Mouse (Mus musculus) heart, postnatal 0 days (tissue): ENCODE data around the gene Cdc14a. TPM values are rescaled to one million over a fixed set of nuclear protein-coding genes. Genes with fewer than 3 reads are reported as not detected.

Source experiments
- ATAC-seq: fragments of 200-750 bp; cut with Nextera tagmentation; 2 replicates; pipeline ENCODE4 v1.8.0; 2017; ENCODE audit warnings: low read depth, moderate number of reproducible peaks, moderate library complexity; ENCODE audit not compliant: insufficient read depth
- DNase-seq: peaks from one replicate; pipeline ENCODE4 v3.0.0-alpha.2; 2016; ENCODE audit warnings: low spot score
- H3K27ac ChIP-seq: fragments of 300-500 bp; sonication (generic); 2 replicates; pipeline ENCODE4 v1.5.1; 2014; ENCODE audit warnings: low read depth, mild to moderate bottlenecking
- H3K27me3 ChIP-seq: fragments of 300-500 bp; sonication (generic); 2 replicates; pipeline ENCODE4 v1.6.1; 2014; ENCODE audit warnings: low read length, mixed read lengths; ENCODE audit not compliant: control insufficient read depth, insufficient read depth
- H3K36me3 ChIP-seq: fragments of 300-500 bp; sonication (generic); replicated peaks from 2 replicates; pipeline ENCODE4 v1.6.1; 2014; ENCODE audit warnings: low read length, mixed read lengths; ENCODE audit not compliant: control insufficient read depth, insufficient read depth
- H3K4me1 ChIP-seq: fragments of 300-500 bp; sonication (generic); 2 replicates; pipeline ENCODE4 v1.6.1; 2014; ENCODE audit warnings: antibody characterized with exemption; ENCODE audit not compliant: control insufficient read depth, insufficient read depth
- H3K4me2 ChIP-seq: fragments of 300-500 bp; sonication (generic); 2 replicates; pipeline ENCODE4 v1.6.1; 2014; ENCODE audit warnings: low read depth, mild to moderate bottlenecking, low read length, moderate library complexity
- H3K4me3 ChIP-seq: fragments of 300-500 bp; sonication (generic); 2 replicates; pipeline ENCODE4 v1.5.1; 2014; ENCODE audit warnings: low read depth, low read length
- H3K9ac ChIP-seq: fragments of 300-500 bp; sonication (generic); replicated peaks from 2 replicates; pipeline ENCODE4 v1.6.1; 2014; ENCODE audit warnings: low read depth, low read length, mixed read lengths
- H3K9me3 ChIP-seq: fragments of 300-500 bp; sonication (generic); replicated peaks from 2 replicates; pipeline ENCODE4 v1.6.1; 2016; ENCODE audit warnings: low read length; ENCODE audit not compliant: control insufficient read depth
- CTCF ChIP-seq: IDR thresholded peaks from 2 replicates; pipeline ENCODE4 v1.5.1; 2016; ENCODE audit warnings: antibody characterized with exemption, control low read depth, low read depth
- EP300 ChIP-seq: IDR thresholded peaks from 2 replicates; pipeline ENCODE4 v1.6.1; 2016; ENCODE audit warnings: antibody characterized with exemption, low read depth
- WGBS: fragments of 180-500 bp; shearing (Covaris S2); extraction: QIAGEN DNeasy Blood & Tissue Kit; methylation state at CpG from one replicate; pipeline ENCODE4 v1.1.7; 2014; 5-methylcytosine and 5-hydroxymethylcytosine counted together
- polyA plus RNA-seq: library from polyadenylated mRNA; unstranded; fragments of >200 nt; fragmentation: Nextera tagmentation; extraction: Ambion mirVana; gene quantifications from 2 replicates; pipeline ENCODE4 v1.2.1, GENCODE M21; 2015
- total RNA-seq: library from RNA; depleted of rRNA; stranded (reverse); fragments of >200 nt; gene quantifications from 2 replicates; pipeline ENCODE4 v1.2.3, GENCODE M21; 2014; ENCODE audit warnings: low replicate concordance; rRNA removed

Cdc14a gene
- 3.0 and 6.1 TPM in 2 replicates for total RNA-seq
- polyA plus RNA-seq = 2.2 and 2.5 TPM in 2 replicates

DNA sequence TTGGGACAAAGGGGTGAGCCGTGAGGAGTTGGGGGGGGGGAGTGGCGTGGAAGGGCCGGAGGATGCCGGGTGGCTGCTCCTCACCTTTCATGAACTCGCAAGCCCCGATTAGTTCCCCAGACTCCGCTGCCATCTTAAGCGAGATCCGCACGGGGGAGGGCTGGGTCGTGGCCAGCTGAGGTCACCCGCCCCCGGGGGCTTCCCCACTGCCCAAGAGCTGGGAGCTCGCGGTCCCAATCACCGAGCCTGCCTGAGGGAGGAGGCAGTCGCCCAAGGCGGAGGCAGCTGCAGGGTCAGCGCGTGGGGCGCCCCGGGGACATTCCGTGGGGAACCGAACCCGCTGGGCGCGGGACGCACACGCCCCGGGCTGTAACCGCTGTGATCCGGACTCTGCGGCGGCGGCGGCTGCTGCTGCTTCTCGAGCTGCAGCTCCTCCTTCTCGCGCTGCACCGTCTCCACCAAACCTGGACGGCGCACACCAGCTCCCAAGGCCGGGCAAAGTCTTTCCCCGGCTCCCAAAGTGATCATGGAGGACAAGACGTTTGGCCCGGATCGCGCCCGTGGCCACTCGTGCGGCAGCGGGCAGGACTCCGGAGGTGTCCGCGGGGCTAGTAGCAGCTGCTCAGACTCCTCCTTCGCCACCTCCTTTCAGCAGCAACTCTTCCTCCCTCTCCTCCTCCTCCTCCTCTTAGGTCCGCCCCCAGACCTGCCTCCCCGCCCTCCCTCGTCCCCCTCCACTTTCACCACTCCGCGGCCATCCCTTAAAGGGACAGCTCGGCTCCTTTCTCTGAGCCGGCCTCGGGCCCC lies at the start of gene Cdc14a:
Gene Cdc14a (minus strand): TSS at position 680 of the 807 bp plus-strand sequence.
- Histone ChIP-seq H3K36me3 (no peaks in the 10 kb centered on the region), H3K27me3 (no peaks in the 10 kb centered on the region), H3K9ac (peak within 1 kb of the TSS; percentile 85), H3K4me2 (peak within 1 kb of the TSS; percentile 98), H3K9me3 (no peaks in the 10 kb centered on the region), H3K27ac (peak within 1 kb of the TSS; percentile 90), H3K4me3 (peak within 1 kb of the TSS; percentile 85), H3K4me1 (peaks cover 5% of the 10 kb centered on the region; the same call in 1 of the 2 replicates)
- WGBS = under 1% methylated on average over 60 of the region's 64 CpGs
- peak; percentile 34; the same call in 1 of the 2 replicates for TF ChIP-seq EP300
- no peak for TF ChIP-seq CTCF
- ATAC-seq (peak; percentile 89), DNase-seq (peak; percentile 94)

DNA sequence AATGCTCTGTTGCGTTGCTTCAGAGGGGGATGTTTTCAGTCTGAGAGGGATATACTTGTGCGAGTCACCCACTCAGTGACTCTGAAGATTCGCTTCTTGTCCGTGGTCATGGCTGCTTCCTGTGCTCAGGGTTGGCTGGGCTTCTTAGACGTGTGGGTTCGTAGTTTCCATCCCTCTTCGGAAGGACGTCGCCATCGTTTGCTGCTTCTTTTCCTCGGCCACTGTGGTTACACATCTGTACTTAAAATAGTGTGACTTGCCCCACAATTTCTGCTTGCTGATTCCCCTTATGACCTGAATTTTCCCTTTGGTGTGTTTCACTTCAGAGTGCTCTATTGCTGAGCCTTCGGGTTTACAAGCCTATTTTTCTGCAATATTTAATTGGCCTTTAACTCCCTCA lies 41.9 kb upstream of the Cdc14a start:
- Histone ChIP-seq H3K4me2 (no peak overlapping the region), H3K4me1 (peaks cover 7% of the 10 kb centered on the region; the same call in 1 of the 2 replicates), H3K27ac (no peak overlapping the region), H3K27me3 (no peaks in the 10 kb centered on the region), H3K9me3 (no peaks in the 10 kb centered on the region), H3K9ac (no peak overlapping the region), H3K36me3 (no peaks in the 10 kb centered on the region), H3K4me3 (no peak overlapping the region)
- 82% methylated on average over 12 of the region's 12 CpGs for WGBS
- DNase-seq (no peak), ATAC-seq (no peak)
- TF ChIP-seq EP300 = no peak
- TF ChIP-seq CTCF = no peak

DNA sequence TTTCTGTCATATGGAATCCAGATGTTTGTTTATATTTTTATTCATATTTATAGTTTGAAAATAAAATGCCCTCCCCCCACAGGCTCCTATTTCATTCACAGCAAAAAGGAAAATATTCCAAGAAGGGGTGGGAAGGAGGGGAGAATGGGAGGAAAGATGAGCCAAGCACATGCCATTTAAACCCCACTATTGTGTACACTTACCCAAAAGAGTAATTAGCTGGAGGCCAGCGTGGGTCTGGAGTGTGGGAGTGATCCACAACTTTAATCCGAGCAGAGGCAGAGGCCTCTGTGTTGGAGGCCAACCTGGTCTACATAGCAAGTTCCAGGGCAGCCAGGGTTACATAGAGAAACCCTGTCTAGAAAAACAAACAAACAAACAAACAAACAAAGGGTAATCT lies 40.5 kb upstream of the Cdc14a start:
- ATAC-seq = no peak
- H3K4me1 ChIP-seq = peaks cover 7% of the 10 kb centered on the region; the same call in 1 of the 2 replicates
- no peak overlapping the region for H3K9ac ChIP-seq
- no peak for DNase-seq
- no peak overlapping the region for H3K27ac ChIP-seq
- H3K4me3 ChIP-seq = no peak overlapping the region
- H3K36me3 ChIP-seq = no peaks in the 10 kb centered on the region
- H3K27me3 ChIP-seq = no peaks in the 10 kb centered on the region
- H3K4me2 ChIP-seq = no peak overlapping the region
- TF ChIP-seq EP300 (no peak), CTCF (no peak)
- 57% methylated on average over 2 of the region's 2 CpGs for WGBS
- H3K9me3 ChIP-seq = no peaks in the 10 kb centered on the region

DNA sequence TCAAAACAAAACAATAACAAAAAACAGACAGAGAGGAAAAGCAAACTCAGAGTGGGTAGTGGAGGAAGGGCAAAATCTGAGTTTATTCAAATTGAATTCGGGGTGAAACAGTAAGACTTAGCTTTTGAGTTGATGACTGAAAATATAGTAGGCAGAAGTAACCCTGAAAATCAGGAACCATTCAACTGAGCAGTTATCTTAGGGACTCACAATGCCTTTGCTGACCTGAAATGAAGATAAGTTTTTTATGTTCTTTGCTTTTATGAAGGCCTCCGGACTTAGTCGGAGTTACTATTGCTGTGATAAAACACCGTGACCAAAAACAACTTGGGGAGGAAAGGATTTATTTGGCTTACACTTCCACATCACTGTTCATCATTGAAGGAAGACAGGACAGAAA lies 37.2 kb upstream of the Cdc14a start:
- Histone ChIP-seq H3K4me2 (no peak overlapping the region), H3K36me3 (no peaks in the 10 kb centered on the region), H3K27me3 (no peaks in the 10 kb centered on the region), H3K9ac (no peak overlapping the region), H3K27ac (no peak overlapping the region), H3K4me3 (no peak overlapping the region), H3K9me3 (no peaks in the 10 kb centered on the region; the same call in 1 of the 2 replicates), H3K4me1 (peaks cover 7% of the 10 kb centered on the region; the same call in 1 of the 2 replicates)
- WGBS = 66% methylated on average over 4 of the region's 4 CpGs
- TF ChIP-seq CTCF = no peak
- TF ChIP-seq EP300 = no peak
- DNase-seq = no peak
- ATAC-seq = no peak

DNA sequence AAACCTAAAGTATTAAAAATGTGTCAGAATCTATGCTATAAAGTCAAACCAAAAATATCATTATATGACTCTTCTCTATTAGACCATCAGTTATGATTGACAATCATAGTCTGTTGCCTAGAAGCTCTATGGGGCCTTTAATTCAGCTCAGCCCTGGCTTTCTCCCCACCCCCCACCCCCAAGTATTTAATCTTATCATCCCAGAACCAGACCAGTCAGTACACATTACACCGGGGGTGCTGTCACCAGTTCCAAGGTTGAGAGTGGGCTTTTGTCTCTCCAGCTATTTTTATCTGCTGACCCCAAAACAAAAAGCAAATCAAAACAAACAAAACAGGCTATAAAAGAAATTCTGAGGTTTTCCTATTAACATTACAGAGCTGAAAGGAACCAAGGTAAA lies 30.7 kb upstream of the Cdc14a start:
- no peak for DNase-seq
- Histone ChIP-seq H3K4me2 (no peak overlapping the region), H3K9me3 (peaks cover 5% of the 10 kb centered on the region; the same call in 1 of the 2 replicates), H3K4me1 (no peaks in the 10 kb centered on the region), H3K4me3 (no peak overlapping the region), H3K27me3 (no peaks in the 10 kb centered on the region), H3K27ac (no peak overlapping the region), H3K9ac (no peak overlapping the region), H3K36me3 (no peaks in the 10 kb centered on the region)
- TF ChIP-seq EP300 = no peak
- ATAC-seq = no peak
- WGBS = 21% methylated on average over 1 of the region's 1 CpGs
